Mouse (Mus musculus) heart, adult 2 months (tissue): Measurements from ENCODE around the gene Olfr1423. TPM values are rescaled to one million over a fixed set of nuclear protein-coding genes. Genes with fewer than 3 reads are reported as not detected.
"Not testable (repeated sequence)": the region's sequence is repeated elsewhere in the genome, so short reads cannot be mapped to it uniquely, and the experiment has no call there.

ENCODE experiments used
- DNase-seq, 2 experiments: peaks; one replicate each; pipeline ENCODE4 v3.0.0; 2021
- H3K27ac ChIP-seq: fragments of 200-600 bp; 2 replicates; pipeline ENCODE4 v1.8.1; 2022
- H3K27me3 ChIP-seq: fragments of 200-500 bp; 2 replicates; pipeline ENCODE4 v1.6.1; 2012; ENCODE audit warnings: mild to moderate bottlenecking, low read length, inconsistent platforms, mixed read lengths; ENCODE audit not compliant: control insufficient read depth, insufficient read depth
- H3K36me3 ChIP-seq: fragments of 200-500 bp; 2 replicates; pipeline ENCODE4 v1.6.1; 2012; ENCODE audit warnings: low read length, inconsistent platforms; ENCODE audit not compliant: control insufficient read depth, insufficient read depth
- H3K4me1 ChIP-seq: fragments of 200-500 bp; 2 replicates; pipeline ENCODE4 v1.6.1; 2011; ENCODE audit warnings: low read length; ENCODE audit not compliant: control insufficient read depth, insufficient read depth
- H3K4me3 ChIP-seq: fragments of 200-600 bp; 2 replicates; pipeline ENCODE4 v1.8.1; 2022
- H3K79me2 ChIP-seq: fragments of 200-500 bp; replicated peaks from 2 replicates; pipeline ENCODE4 v1.6.1; 2012; ENCODE audit warnings: mild to moderate bottlenecking, inconsistent platforms, low read length, moderate library complexity, mixed read lengths; ENCODE audit not compliant: control insufficient read depth, insufficient read depth
- H3K9ac ChIP-seq: fragments of 200-500 bp; 2 replicates; pipeline ENCODE4 v1.6.1; 2012; ENCODE audit warnings: low read depth, mild to moderate bottlenecking, control low read depth, inconsistent platforms, low read length, mixed read lengths
- CTCF ChIP-seq: fragments of 200-600 bp; IDR thresholded peaks from 2 replicates; pipeline ENCODE4 v1.8.1; 2022; ENCODE audit warnings: antibody characterized with exemption, mild to moderate bottlenecking, moderate library complexity
- EP300 ChIP-seq: fragments of 200-500 bp; IDR thresholded peaks from 2 replicates; pipeline ENCODE4 v1.6.1; 2011; ENCODE audit warnings: low read depth, low read length, control low read depth; ENCODE audit not compliant: insufficient read depth
- POLR2A ChIP-seq: fragments of 200-500 bp; IDR thresholded peaks from 2 replicates; pipeline ENCODE4 v1.6.1; 2011; ENCODE audit warnings: mild to moderate bottlenecking, low read depth, low read length, control low read depth; ENCODE audit not compliant: insufficient read depth
- WGBS: fragments of 180-500 bp; shearing (Covaris S2); methylation state at CpG from one replicate; pipeline ENCODE4 v1.1.7; 2018; 5-methylcytosine and 5-hydroxymethylcytosine counted together
- intact Hi-C: fragments of 180-260 bp; cut with DNase I; formaldehyde crosslinking; loops from one replicate; pipeline ENCODE4 v1.15.1; 2025
- long read RNA-seq: library from polyadenylated mRNA; stranded (forward); transcript quantifications from one replicate; pipeline ENCODE4 v2.0.0, GENCODE M21; 2021
- polyA plus RNA-seq: library from polyadenylated mRNA; depleted of rRNA; stranded (reverse); fragments of >200 nt; gene quantifications from 2 replicates; pipeline ENCODE4 v1.2.3, GENCODE M21; 2012; rRNA removed
- total RNA-seq, 2 experiments: library from RNA; stranded (reverse); gene quantifications; 2 replicates each; pipeline ENCODE4 v1.2.3; 2021

Gene Olfr1423
- total RNA-seq: not detected
- not detected in 2 replicates for polyA plus RNA-seq
- long read RNA-seq: 0 reads

- Histone ChIP-seq H3K27me3 (no peaks in the 10 kb centered on the region), H3K4me1 (no peaks in the 10 kb centered on the region), H3K9ac (no peak within 1 kb of the TSS), H3K4me3 (no peak within 1 kb of the TSS), H3K27ac (no peak within 1 kb of the TSS), H3K79me2 (no peaks in the 10 kb centered on the region), H3K36me3 (no peaks in the 10 kb centered on the region)
- intact Hi-C loops: no loop called here
- no peak for DNase-seq
- TF ChIP-seq POLR2A: no peak
- no peak for TF ChIP-seq EP300
- TF ChIP-seq CTCF: no peak
- WGBS: 40% methylated on average over 2 of the region's 2 CpGs
These were observed at the start of gene Olfr1423 for GRCm38 (mm10) chr19:12041217-12041616. Gene Olfr1423, minus strand, starts transcription at chr19:12041317.

- H3K9ac ChIP-seq, H3K36me3 ChIP-seq, H3K27ac ChIP-seq, intact Hi-C loops, DNase-seq, H3K4me3 ChIP-seq, H3K79me2 ChIP-seq, H3K4me1 ChIP-seq, H3K27me3 ChIP-seq: not testable (repeated sequence)
- WGBS: 78% methylated on average over 4 of the region's 4 CpGs
These were observed 36.5 kb upstream of the Olfr1423 start, which contains the start of gene Olfr1425 for GRCm38 (mm10) chr19:12077631-12078030. Gene Olfr1425, minus strand, starts transcription at chr19:12077731.

- H3K4me3 ChIP-seq, intact Hi-C loops, H3K36me3 ChIP-seq, H3K9ac ChIP-seq, DNase-seq, H3K27ac ChIP-seq, H3K4me1 ChIP-seq, H3K79me2 ChIP-seq, H3K27me3 ChIP-seq: not testable (repeated sequence)
- WGBS: 55% methylated on average over 1 of the region's 1 CpGs
These were observed 28.4 kb upstream of the Olfr1423 start for GRCm38 (mm10) chr19:12069546-12069945.

GRCm38 (mm10) chr19:12067806-12068205 lies 26.7 kb upstream of the Olfr1423 start:
- intact Hi-C loops, H3K9ac ChIP-seq, H3K27ac ChIP-seq, DNase-seq, H3K4me1 ChIP-seq, H3K27me3 ChIP-seq, H3K4me3 ChIP-seq, H3K36me3 ChIP-seq, H3K79me2 ChIP-seq: not testable (repeated sequence)
- 47% methylated on average over 1 of the region's 1 CpGs for WGBS

- H3K4me3 ChIP-seq, H3K4me1 ChIP-seq, H3K79me2 ChIP-seq, intact Hi-C loops, H3K27me3 ChIP-seq, H3K27ac ChIP-seq, H3K9ac ChIP-seq, DNase-seq, H3K36me3 ChIP-seq: not testable (repeated sequence)
- WGBS: 89% methylated on average over 1 of the region's 1 CpGs
These were observed 21.5 kb upstream of the Olfr1423 start, which contains the start of gene Olfr1424 for GRCm38 (mm10) chr19:12062582-12062981. Gene Olfr1424, minus strand, starts transcription at chr19:12062682.

GRCm38 (mm10) chr19:12043163-12043562 lies 2.0 kb upstream of the Olfr1423 start:
- Histone ChIP-seq H3K4me1 (no peaks in the 10 kb centered on the region), H3K27me3 (no peaks in the 10 kb centered on the region), H3K79me2 (no peaks in the 10 kb centered on the region), H3K36me3 (no peaks in the 10 kb centered on the region), H3K4me3 (no peak overlapping the region), H3K9ac (no peak overlapping the region), H3K27ac (no peak overlapping the region)
- 84% methylated on average over 5 of the region's 5 CpGs for WGBS
- intact Hi-C loops: no loop called here
- TF ChIP-seq EP300 (no peak), CTCF (peak; percentile 12; the same call in 1 of the 2 replicates)
- no peak for DNase-seq

GRCm38 (mm10) chr19:12037727-12038126 lies 3.4 kb downstream of the Olfr1423 start:
- no peak overlapping the region for H3K4me3 ChIP-seq
- H3K79me2 ChIP-seq: no peaks in the 10 kb centered on the region
- intact Hi-C loops: no loop called here
- no peak for DNase-seq
- H3K27me3 ChIP-seq: no peaks in the 10 kb centered on the region
- no peak overlapping the region for H3K27ac ChIP-seq
- no peak overlapping the region for H3K9ac ChIP-seq
- no peak for TF ChIP-seq CTCF
- no peak for TF ChIP-seq POLR2A
- no peak for TF ChIP-seq EP300
- no peaks in the 10 kb centered on the region for H3K36me3 ChIP-seq
- H3K4me1 ChIP-seq: no peaks in the 10 kb centered on the region
